Mouse (Mus musculus) heart, postnatal 0 days (tissue): ENCODE results near the gene Tut7. TPM values are rescaled to one million over a fixed set of nuclear protein-coding genes. Genes with fewer than 3 reads are reported as not detected.

Experiments
- ATAC-seq: fragments of 200-750 bp; cut with Nextera tagmentation; 2 replicates; pipeline ENCODE4 v1.8.0; 2017; ENCODE audit warnings: low read depth, moderate number of reproducible peaks, moderate library complexity; ENCODE audit not compliant: insufficient read depth
- DNase-seq: peaks from one replicate; pipeline ENCODE4 v3.0.0-alpha.2; 2016; ENCODE audit warnings: low spot score
- H3K27ac ChIP-seq: fragments of 300-500 bp; sonication (generic); 2 replicates; pipeline ENCODE4 v1.5.1; 2014; ENCODE audit warnings: low read depth, mild to moderate bottlenecking
- H3K27me3 ChIP-seq: fragments of 300-500 bp; sonication (generic); 2 replicates; pipeline ENCODE4 v1.6.1; 2014; ENCODE audit warnings: low read length, mixed read lengths; ENCODE audit not compliant: control insufficient read depth, insufficient read depth
- H3K36me3 ChIP-seq: fragments of 300-500 bp; sonication (generic); replicated peaks from 2 replicates; pipeline ENCODE4 v1.6.1; 2014; ENCODE audit warnings: low read length, mixed read lengths; ENCODE audit not compliant: control insufficient read depth, insufficient read depth
- H3K4me1 ChIP-seq: fragments of 300-500 bp; sonication (generic); 2 replicates; pipeline ENCODE4 v1.6.1; 2014; ENCODE audit warnings: antibody characterized with exemption; ENCODE audit not compliant: control insufficient read depth, insufficient read depth
- H3K4me2 ChIP-seq: fragments of 300-500 bp; sonication (generic); 2 replicates; pipeline ENCODE4 v1.6.1; 2014; ENCODE audit warnings: low read depth, mild to moderate bottlenecking, low read length, moderate library complexity
- H3K4me3 ChIP-seq: fragments of 300-500 bp; sonication (generic); 2 replicates; pipeline ENCODE4 v1.5.1; 2014; ENCODE audit warnings: low read depth, low read length
- H3K9ac ChIP-seq: fragments of 300-500 bp; sonication (generic); replicated peaks from 2 replicates; pipeline ENCODE4 v1.6.1; 2014; ENCODE audit warnings: low read depth, low read length, mixed read lengths
- H3K9me3 ChIP-seq: fragments of 300-500 bp; sonication (generic); replicated peaks from 2 replicates; pipeline ENCODE4 v1.6.1; 2016; ENCODE audit warnings: low read length; ENCODE audit not compliant: control insufficient read depth
- CTCF ChIP-seq: IDR thresholded peaks from 2 replicates; pipeline ENCODE4 v1.5.1; 2016; ENCODE audit warnings: antibody characterized with exemption, control low read depth, low read depth
- EP300 ChIP-seq: IDR thresholded peaks from 2 replicates; pipeline ENCODE4 v1.6.1; 2016; ENCODE audit warnings: antibody characterized with exemption, low read depth
- WGBS: fragments of 180-500 bp; shearing (Covaris S2); extraction: QIAGEN DNeasy Blood & Tissue Kit; methylation state at CpG from one replicate; pipeline ENCODE4 v1.1.7; 2014; 5-methylcytosine and 5-hydroxymethylcytosine counted together
- polyA plus RNA-seq: library from polyadenylated mRNA; unstranded; fragments of >200 nt; fragmentation: Nextera tagmentation; extraction: Ambion mirVana; gene quantifications from 2 replicates; pipeline ENCODE4 v1.2.1, GENCODE M21; 2015
- total RNA-seq: library from RNA; depleted of rRNA; stranded (reverse); fragments of >200 nt; gene quantifications from 2 replicates; pipeline ENCODE4 v1.2.3, GENCODE M21; 2014; ENCODE audit warnings: low replicate concordance

Tut7 gene
- total and polyA plus RNA-seq, 2 experiments from 2014 or later = 19.3 to 26.3 TPM

DNA sequence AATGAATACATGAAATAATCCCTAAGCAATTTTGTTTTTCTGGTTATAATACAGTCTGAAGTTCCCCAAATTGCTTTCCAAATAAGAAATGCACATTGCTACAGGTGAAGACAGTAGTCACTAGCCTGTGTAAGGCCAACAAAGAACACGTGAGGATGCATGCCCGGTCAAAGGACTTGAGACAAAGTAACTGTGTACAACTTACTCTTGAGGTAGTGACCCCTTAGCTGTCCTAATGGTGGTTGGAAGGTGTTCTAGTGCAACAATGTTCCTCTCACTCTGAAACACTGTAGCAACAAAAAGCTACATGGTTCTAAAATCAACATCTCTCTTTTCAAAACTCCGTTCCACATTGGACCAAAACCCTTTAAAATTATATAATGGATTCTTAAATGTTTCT lies 11.4 kb downstream of the Tut7 start:
- Histone ChIP-seq H3K9ac (no peak overlapping the region), H3K27ac (no peak overlapping the region), H3K9me3 (no peaks in the 10 kb centered on the region), H3K27me3 (no peaks in the 10 kb centered on the region), H3K4me3 (no peak overlapping the region), H3K36me3 (peaks cover 93% of the 10 kb centered on the region), H3K4me2 (no peak overlapping the region), H3K4me1 (no peaks in the 10 kb centered on the region)
- DNase-seq (no peak), ATAC-seq (no peak)
- TF ChIP-seq CTCF (no peak), EP300 (no peak)
- WGBS = 90% methylated on average over 3 of the region's 3 CpGs

DNA sequence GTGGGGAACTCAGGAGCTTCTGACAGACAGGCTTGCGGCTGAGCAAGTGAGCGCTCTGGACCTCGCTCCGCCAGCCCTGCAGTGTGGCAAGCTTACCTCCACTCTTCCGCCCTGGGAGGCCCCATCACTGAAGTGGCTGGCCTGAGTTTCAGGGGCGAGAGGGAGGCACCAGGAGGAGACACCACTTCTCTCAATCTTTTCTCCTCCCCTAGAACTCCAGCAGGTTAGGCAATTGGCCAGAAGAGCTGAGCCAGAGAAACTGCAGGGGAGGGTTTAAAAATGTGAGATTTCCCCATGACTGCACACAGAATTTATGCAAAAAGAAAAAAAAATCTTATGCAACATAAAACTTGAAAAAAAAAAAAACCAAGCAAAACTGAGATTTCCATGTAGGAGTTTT lies 21.9 kb downstream of the Tut7 start:
- Histone ChIP-seq H3K4me1 (no peaks in the 10 kb centered on the region), H3K36me3 (peaks cover 100% of the 10 kb centered on the region), H3K4me3 (no peak overlapping the region), H3K27ac (no peak overlapping the region), H3K27me3 (no peaks in the 10 kb centered on the region), H3K9me3 (no peaks in the 10 kb centered on the region), H3K4me2 (no peak overlapping the region), H3K9ac (no peak overlapping the region)
- DNase-seq (peak; percentile 16), ATAC-seq (no peak)
- no peak for TF ChIP-seq EP300
- TF ChIP-seq CTCF = no peak
- WGBS = 63% methylated on average over 6 of the region's 6 CpGs

- Histone ChIP-seq H3K4me2 (no peak overlapping the region), H3K4me3 (no peak overlapping the region), H3K36me3 (peaks cover 100% of the 10 kb centered on the region), H3K27ac (no peak overlapping the region), H3K9me3 (no peaks in the 10 kb centered on the region), H3K9ac (no peak overlapping the region), H3K4me1 (no peaks in the 10 kb centered on the region), H3K27me3 (no peaks in the 10 kb centered on the region)
- DNase-seq (no peak), ATAC-seq (no peak)
- WGBS = 74% methylated on average over 2 of the region's 2 CpGs
- no peak for TF ChIP-seq EP300
- TF ChIP-seq CTCF = no peak
Measured at GRCm38 (mm10) chr13:59800077-59800476, 22.9 kb downstream of the Tut7 start.

- H3K27ac ChIP-seq = no peak overlapping the region
- no peak for TF ChIP-seq EP300
- no peak for TF ChIP-seq CTCF
- ATAC-seq (no peak), DNase-seq (no peak)
- H3K27me3 ChIP-seq = no peaks in the 10 kb centered on the region
- no peak overlapping the region for H3K4me2 ChIP-seq
- H3K36me3 ChIP-seq = peaks cover 100% of the 10 kb centered on the region
- H3K4me1 ChIP-seq = no peaks in the 10 kb centered on the region
- 100% methylated on average over 1 of the region's 1 CpGs for WGBS
- H3K9me3 ChIP-seq = no peaks in the 10 kb centered on the region
- H3K4me3 ChIP-seq = no peak overlapping the region
- no peak overlapping the region for H3K9ac ChIP-seq
Measured at GRCm38 (mm10) chr13:59798306-59798705, 24.6 kb downstream of the Tut7 start.

DNA sequence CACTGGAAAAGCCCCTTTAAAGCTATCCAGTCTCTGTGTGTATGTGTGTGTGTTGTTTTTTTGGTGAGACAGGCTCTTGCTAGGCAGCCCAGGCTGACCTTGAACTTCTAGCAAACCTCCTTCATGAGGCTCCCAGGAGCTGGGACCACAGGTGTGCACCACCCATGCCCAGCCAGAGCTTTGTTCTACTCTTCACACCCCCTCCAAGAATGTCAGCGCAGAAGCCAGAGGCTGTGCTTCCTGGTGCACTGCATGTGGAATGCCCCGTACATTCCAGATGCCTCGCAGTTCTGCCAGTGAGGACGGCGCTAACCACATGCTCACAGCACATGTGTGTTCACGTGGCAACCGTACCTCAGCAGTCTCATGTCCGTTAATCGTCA lies 26.5 kb downstream of the Tut7 start:
- Histone ChIP-seq H3K4me2 (no peak overlapping the region), H3K9ac (no peak overlapping the region), H3K27ac (no peak overlapping the region), H3K27me3 (no peaks in the 10 kb centered on the region), H3K36me3 (peaks cover 99% of the 10 kb centered on the region), H3K9me3 (no peaks in the 10 kb centered on the region), H3K4me1 (no peaks in the 10 kb centered on the region), H3K4me3 (no peak overlapping the region)
- ATAC-seq = no peak
- 83% methylated on average over 9 of the region's 9 CpGs for WGBS
- DNase-seq = no peak
- TF ChIP-seq EP300 (no peak), CTCF (no peak)

- Histone ChIP-seq H3K9me3 (no peaks in the 10 kb centered on the region), H3K27ac (no peak overlapping the region), H3K9ac (no peak overlapping the region), H3K4me2 (no peak overlapping the region), H3K36me3 (peaks cover 99% of the 10 kb centered on the region), H3K27me3 (no peaks in the 10 kb centered on the region), H3K4me3 (no peak overlapping the region), H3K4me1 (no peaks in the 10 kb centered on the region)
- TF ChIP-seq EP300 (no peak), CTCF (no peak)
- no peak for DNase-seq
- WGBS = 87% methylated on average over 6 of the region's 6 CpGs
- ATAC-seq = no peak
Measured at GRCm38 (mm10) chr13:59795807-59796465, 27.0 kb downstream of the Tut7 start.
